Mouse (Mus musculus) cerebellum, adult 2 months (tissue): ENCODE measurements around the gene Lrrc59.

Source experiments
- CTCF ChIP-seq: fragments of 200-500 bp; IDR thresholded peaks from 2 replicates; pipeline ENCODE4 v1.5.1; 2011; ENCODE audit warnings: low read depth, mild to moderate bottlenecking, control low read depth, low read length, moderate library complexity, borderline replicate concordance; ENCODE audit not compliant: insufficient read depth
- POLR2A ChIP-seq: fragments of 200-500 bp; IDR thresholded peaks from 2 replicates; pipeline ENCODE4 v1.6.1; 2011; ENCODE audit warnings: low read length, control low read depth, borderline replicate concordance; ENCODE audit not compliant: insufficient read depth

GRCm38 (mm10) chr11:94680639-94681038, 51.1 kb downstream of the Lrrc59 start:
- peak; percentile 23; the same call in 1 of the 2 replicates for TF ChIP-seq CTCF
- TF ChIP-seq POLR2A: no peak
